Mouse (Mus musculus) frontal cortex, postnatal 25 days (tissue): Measurements from ENCODE around the gene Dkkl1.
"Not testable (repeated sequence)": the region's sequence is repeated elsewhere in the genome, so short reads cannot be mapped to it uniquely, and the experiment has no call there.

Experiments
- DNase-seq, 2 experiments: peaks; one replicate each; pipeline ENCODE4 v3.0.0; 2022; ENCODE audit warnings: low spot score in 2 of 2

The Dkkl1 gene

GRCm38 (mm10) chr7:45193406-45193805, 18.5 kb downstream of the Dkkl1 start:
- DNase-seq: no peak

- DNase-seq: no peak
Observed at GRCm38 (mm10) chr7:45192585-45193310, 19.2 kb downstream of the Dkkl1 start.

GRCm38 (mm10) chr7:45191803-45192363, 20.1 kb downstream of the Dkkl1 start:
- DNase-seq: no peak

- no peak for DNase-seq
Observed at GRCm38 (mm10) chr7:45191161-45191560, 20.8 kb downstream of the Dkkl1 start.

- no peak for DNase-seq
Observed at GRCm38 (mm10) chr7:45190186-45190585, 21.8 kb downstream of the Dkkl1 start.

GRCm38 (mm10) chr7:45189600-45189999, 22.3 kb downstream of the Dkkl1 start:
- peak in 1 of 2 experiments; percentile 4 for DNase-seq

- DNase-seq: no peak
Observed at GRCm38 (mm10) chr7:45185921-45186320, 26.0 kb downstream of the Dkkl1 start.

- no peak for DNase-seq
Observed at GRCm38 (mm10) chr7:45183672-45184071, 28.3 kb downstream of the Dkkl1 start.

GRCm38 (mm10) chr7:45182606-45183005, 29.3 kb downstream of the Dkkl1 start:
- no peak for DNase-seq

- peak; percentile 67 to 69 for DNase-seq
Observed at GRCm38 (mm10) chr7:45182199-45182601, 29.7 kb downstream of the Dkkl1 start.

GRCm38 (mm10) chr7:45181540-45181939, 30.4 kb downstream of the Dkkl1 start:
- no peak for DNase-seq

GRCm38 (mm10) chr7:45180896-45181477, 31.0 kb downstream of the Dkkl1 start, which contains the start of gene Pth2:
TSS of gene Pth2 (plus strand) at chr7:45180995.
- DNase-seq: no peak

- no peak for DNase-seq
Observed at GRCm38 (mm10) chr7:45179469-45179868, 32.5 kb downstream of the Dkkl1 start, which contains the start of gene Gfy. TSS of gene Gfy (minus strand) at chr7:45179569.

- no peak for DNase-seq
Observed at GRCm38 (mm10) chr7:45178550-45178949, 33.4 kb downstream of the Dkkl1 start.

GRCm38 (mm10) chr7:45176356-45176755, 35.6 kb downstream of the Dkkl1 start:
- no peak for DNase-seq

- no peak for DNase-seq
Observed at GRCm38 (mm10) chr7:45175929-45176328, 36.0 kb downstream of the Dkkl1 start.

GRCm38 (mm10) chr7:45175398-45175797, 36.5 kb downstream of the Dkkl1 start:
- no peak for DNase-seq

- no peak for DNase-seq
Observed at GRCm38 (mm10) chr7:45174567-45175280, 37.2 kb downstream of the Dkkl1 start.

GRCm38 (mm10) chr7:45173772-45174171, 38.2 kb downstream of the Dkkl1 start:
- not testable (repeated sequence) for DNase-seq

GRCm38 (mm10) chr7:45172974-45173373, 39.0 kb downstream of the Dkkl1 start:
- DNase-seq: no peak

- no peak for DNase-seq
Observed at GRCm38 (mm10) chr7:45169495-45169894, 42.5 kb downstream of the Dkkl1 start.

GRCm38 (mm10) chr7:45168656-45169055, 43.3 kb downstream of the Dkkl1 start:
- DNase-seq: no peak
